Mouse (Mus musculus) myocyte (in vitro differentiated cells): Measurements from ENCODE around the gene Mex3d. TPM values are rescaled to one million over a fixed set of nuclear protein-coding genes. Genes with fewer than 3 reads are reported as not detected.

Experiments
- H3K27me3 ChIP-seq: one replicate; pipeline ENCODE4 v1.6.1; 2011; ENCODE audit not compliant: control insufficient read depth, insufficient read depth, insufficient read length
- H3K36me3 ChIP-seq: one replicate; pipeline ENCODE4 v1.6.1; 2011; ENCODE audit not compliant: control insufficient read depth, insufficient read depth
- H3K4me2 ChIP-seq: one replicate; pipeline ENCODE4 v1.6.1; 2011; ENCODE audit warnings: low read depth, control low read depth
- H3K4me3 ChIP-seq: one replicate; pipeline ENCODE4 v1.5.1; 2011; ENCODE audit warnings: mild to moderate bottlenecking, control low read depth, moderate library complexity
- H3K79me2 ChIP-seq: one replicate; pipeline ENCODE4 v1.6.1; 2011; ENCODE audit not compliant: control insufficient read depth, insufficient read depth
- H3ac ChIP-seq: one replicate; pipeline ENCODE4 v1.6.1; 2011; ENCODE audit not compliant: control insufficient read depth, insufficient read length
- CEBPB ChIP-seq: IDR thresholded peaks from 2 replicates; pipeline ENCODE4 v1.6.1; 2011; ENCODE audit warnings: mild to moderate bottlenecking, moderate library complexity; ENCODE audit not compliant: poor library complexity, insufficient read depth, severe bottlenecking
- E2F4 ChIP-seq: IDR thresholded peaks from one replicate; pipeline ENCODE4 v1.6.1; 2011; ENCODE audit warnings: mild to moderate bottlenecking, control low read depth, moderate library complexity; ENCODE audit not compliant: insufficient read depth
- MAX ChIP-seq: IDR thresholded peaks from one replicate; pipeline ENCODE4 v1.6.1; 2011; ENCODE audit warnings: low read depth, mild to moderate bottlenecking, control low read depth
- POLR2A ChIP-seq: IDR thresholded peaks from one replicate; pipeline ENCODE4 v1.6.1; 2011; ENCODE audit warnings: low read depth, mild to moderate bottlenecking, control low read depth, moderate library complexity; ENCODE audit not compliant: insufficient read length
- POLR2AphosphoS2 ChIP-seq: IDR thresholded peaks from one replicate; pipeline ENCODE4 v1.6.1; 2011; ENCODE audit warnings: low read depth, control low read depth; ENCODE audit not compliant: insufficient read length
- TCF12 ChIP-seq: IDR thresholded peaks from one replicate; pipeline ENCODE4 v1.6.1; 2011; ENCODE audit warnings: mild to moderate bottlenecking, control low read depth; ENCODE audit not compliant: poor library complexity, insufficient read depth, severe bottlenecking
- TCF3 ChIP-seq: IDR thresholded peaks from one replicate; pipeline ENCODE4 v1.6.1; 2011; ENCODE audit warnings: low read depth, control low read depth; ENCODE audit not compliant: insufficient read length
- USF1 ChIP-seq: IDR thresholded peaks from one replicate; pipeline ENCODE4 v1.6.1; 2011; ENCODE audit warnings: low read depth, mild to moderate bottlenecking, control low read depth, moderate library complexity
- polyA plus RNA-seq: library from polyadenylated mRNA; unstranded; fragments of >200 nt; fragmentation: generic; extraction: Trizol; gene quantifications from one replicate; pipeline ENCODE4 v1.2.1, GENCODE M21; 2012; ENCODE audit warnings: missing spikeins

Gene Mex3d
- polyA plus RNA-seq, 1 experiment: 29.6 TPM

GRCm38 (mm10) chr10:80331636-80332524, 55.6 kb downstream of the Mex3d start:
- H3K36me3 ChIP-seq: no peaks in the 10 kb centered on the region
- H3K4me2 ChIP-seq: no peak overlapping the region
- no peak overlapping the region for H3K4me3 ChIP-seq
- no peak overlapping the region for H3ac ChIP-seq
- H3K27me3 ChIP-seq: no peaks in the 10 kb centered on the region
- H3K79me2 ChIP-seq: no peaks in the 10 kb centered on the region
- TF ChIP-seq POLR2AphosphoS2 (no peak), E2F4 (no peak), TCF3 (no peak), CEBPB (no peak), MAX (no peak), POLR2A (no peak), TCF12 (no peak), USF1 (no peak)

- no peak for TF ChIP-seq CEBPB
- H3K4me3 ChIP-seq: peak overlapping the region; percentile 24
- H3ac ChIP-seq: no peak overlapping the region
- H3K27me3 ChIP-seq: no peaks in the 10 kb centered on the region
- no peaks in the 10 kb centered on the region for H3K36me3 ChIP-seq
- H3K4me2 ChIP-seq: peak overlapping the region; percentile 98
- H3K79me2 ChIP-seq: no peaks in the 10 kb centered on the region
These were observed 56.6 kb downstream of the Mex3d start for GRCm38 (mm10) chr10:80330888-80331287.

Other genes starting within 250 kb of the Mex3d start
- gene Atp5d, start 249.0 kb downstream of the Mex3d start, polyA plus RNA-seq: 1,163 TPM
- gene Cbarp, start 246.8 kb downstream of the Mex3d start, polyA plus RNA-seq: 10.0 TPM
- 131 TPM for gene Midn, start 239.4 kb downstream of the Mex3d start, polyA plus RNA-seq
- gene Cirbp, start 221.7 kb downstream of the Mex3d start, polyA plus RNA-seq: 54.2 TPM
- 23.5 TPM for gene 1600002K03Rik, start 214.7 kb downstream of the Mex3d start, polyA plus RNA-seq
- 3.6 TPM for gene Efna2, start 208.2 kb downstream of the Mex3d start, polyA plus RNA-seq
- 30.7 TPM for gene Mum1, start 161.2 kb downstream of the Mex3d start, polyA plus RNA-seq
- 407 TPM for gene Ndufs7, start 138.5 kb downstream of the Mex3d start, polyA plus RNA-seq
- 162 TPM for gene Gamt, start 126.6 kb downstream of the Mex3d start, polyA plus RNA-seq
- 123 TPM for gene Dazap1, start 126.2 kb downstream of the Mex3d start, polyA plus RNA-seq
- gene Rps15, start 95.2 kb downstream of the Mex3d start, polyA plus RNA-seq: 4,761 TPM
- gene Apc2, start 91.7 kb downstream of the Mex3d start, polyA plus RNA-seq: 0.24 TPM
- gene 2310011J03Rik, start 67.1 kb downstream of the Mex3d start, polyA plus RNA-seq: 44.0 TPM
- 2.1 TPM for gene Pcsk4, start 58.2 kb downstream of the Mex3d start, polyA plus RNA-seq
- 25.7 TPM for gene Reep6, start 57.7 kb downstream of the Mex3d start, polyA plus RNA-seq
- gene Adamtsl5, start 39.2 kb downstream of the Mex3d start, polyA plus RNA-seq: 57.8 TPM
- 0.05 TPM for gene Plk5, start 31.2 kb downstream of the Mex3d start, polyA plus RNA-seq
- gene Mbd3, start 11.9 kb upstream of the Mex3d start, polyA plus RNA-seq: 190 TPM
- 1,247 TPM for gene Uqcr11, start 19.2 kb upstream of the Mex3d start, polyA plus RNA-seq
- gene Tcf3, start 46.0 kb upstream of the Mex3d start, polyA plus RNA-seq: 67.5 TPM
- gene Onecut3, start 107.2 kb upstream of the Mex3d start, polyA plus RNA-seq: not detected
- gene Atp8b3, start 151.5 kb upstream of the Mex3d start, polyA plus RNA-seq: 0.08 TPM
- 18.8 TPM for gene Rexo1, start 173.9 kb upstream of the Mex3d start, polyA plus RNA-seq
- gene Klf16, start 189.7 kb upstream of the Mex3d start, polyA plus RNA-seq: 16.0 TPM
- gene Abhd17a, start 202.7 kb upstream of the Mex3d start, polyA plus RNA-seq: 111 TPM
- gene Scamp4, start 215.2 kb upstream of the Mex3d start, polyA plus RNA-seq: 141 TPM
- 5.7 TPM for gene Adat3, start 215.2 kb upstream of the Mex3d start, polyA plus RNA-seq
- gene Gm49322, start 218.4 kb upstream of the Mex3d start, polyA plus RNA-seq: 1.0 TPM
- gene Csnk1g2, start 235.2 kb upstream of the Mex3d start, polyA plus RNA-seq: 178 TPM